Mouse (Mus musculus): Measurements from ENCODE around the gene Card10. TPM values are rescaled to one million over a fixed set of nuclear protein-coding genes. Genes with fewer than 3 reads are reported as not detected.

The Card10 gene
- polyA plus RNA-seq, 1 experiment from 2014 or later: 3.7 TPM

DNA sequence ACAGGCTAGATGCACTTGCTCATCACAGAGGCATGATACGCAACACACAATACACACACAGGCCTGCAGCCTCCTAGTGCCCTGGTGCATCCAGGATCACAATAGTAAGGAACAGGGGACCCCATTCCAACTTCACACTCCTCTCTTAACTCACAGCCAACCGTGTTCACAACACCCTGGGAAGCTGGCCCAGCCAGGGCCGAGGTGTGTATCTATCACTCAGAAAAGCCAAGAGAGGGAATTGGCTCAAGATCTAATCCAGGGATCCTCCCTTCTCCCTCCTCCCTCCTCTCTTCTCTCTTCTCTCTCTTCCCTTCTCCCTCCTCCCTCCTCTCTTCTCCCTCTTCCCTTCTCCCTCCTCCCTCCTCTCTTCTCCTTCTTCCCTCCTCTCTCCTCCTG, 66.7 kb downstream of the Card10 start:
- Histone ChIP-seq H3K4me1 (ENCODE audit: control insufficient read depth, insufficient read depth, low read length) (no peaks in the 10 kb centered on the region), H3K4me2 (no peak overlapping the region), H3K36me3 (ENCODE audit: control insufficient read depth, insufficient read depth, low read length) (no peaks in the 10 kb centered on the region), H3K4me3 (ENCODE audit: low read depth, low read length) (no peak overlapping the region), H3K9me3 (replicated peaks; ENCODE audit: control insufficient read depth, low read length) (0 out of 2 replicates have a peak, but pooled peaks cover 3% of the 10 kb centered on the region), H3K27me3 (ENCODE audit: control insufficient read depth, insufficient read depth, low read length) (peaks cover 28% of the 10 kb centered on the region), H3K9ac (ENCODE audit: low read depth, low read length) (no peak overlapping the region), H3K27ac (ENCODE audit: low read depth, low read length) (no peak overlapping the region)
- ATAC-seq (replicated peaks; ENCODE audit: insufficient number of reproducible peaks, low FRiP score, low TSS enrichment): no peak
- WGBS (ENCODE audit: insufficient replicate concordance): 55% methylated on average over 3 of the region's 3 CpGs

DNA sequence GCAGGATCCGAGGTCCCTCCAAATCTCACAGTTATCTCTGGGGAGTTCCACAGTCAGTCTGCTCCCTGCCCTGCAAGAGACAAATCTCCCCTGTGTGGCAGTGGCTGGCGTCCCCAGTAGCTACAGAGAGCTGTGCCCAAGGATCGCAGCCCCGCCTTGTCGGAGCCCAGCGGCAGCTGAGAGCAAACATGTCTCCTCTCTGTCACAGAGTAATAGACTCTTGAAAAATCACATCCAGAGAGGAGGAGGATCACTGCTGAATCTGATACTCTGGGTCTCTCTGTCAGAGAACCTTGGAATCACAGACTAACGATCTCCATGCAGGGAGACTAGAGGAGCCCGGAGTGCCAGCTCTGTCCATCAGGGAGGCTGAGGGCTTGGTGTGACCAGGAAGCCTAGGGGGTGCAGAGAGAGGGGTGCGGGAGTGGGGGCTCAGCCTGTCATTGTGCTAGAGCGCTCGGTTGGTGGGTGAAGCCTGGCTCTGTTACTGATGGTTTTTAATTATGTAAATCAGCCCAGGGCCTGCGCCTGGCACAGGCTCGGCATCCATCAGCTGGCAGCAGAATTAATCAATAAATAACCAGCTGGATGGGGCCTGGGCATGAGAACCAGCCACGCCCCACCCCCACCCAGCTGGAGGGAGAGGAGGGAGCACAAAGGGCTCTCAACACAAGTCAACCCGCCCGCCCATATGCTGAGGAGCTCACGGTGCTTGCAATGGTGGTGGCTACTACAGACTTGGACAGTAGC, 67.2 kb downstream of the Card10 start:
- no peaks in the 10 kb centered on the region for H3K36me3 ChIP-seq (ENCODE audit: control insufficient read depth, insufficient read depth, low read length)
- 36% methylated on average over 17 of the region's 17 CpGs for WGBS (ENCODE audit: insufficient replicate concordance)
- ATAC-seq (replicated peaks; ENCODE audit: insufficient number of reproducible peaks, low FRiP score, low TSS enrichment): no peak
- no peak overlapping the region for H3K4me3 ChIP-seq (ENCODE audit: low read depth, low read length)
- H3K4me2 ChIP-seq: no peak overlapping the region
- no peak overlapping the region for H3K27ac ChIP-seq (ENCODE audit: low read depth, low read length)
- H3K9ac ChIP-seq (ENCODE audit: low read depth, low read length): no peak overlapping the region
- no peaks in the 10 kb centered on the region for H3K4me1 ChIP-seq (ENCODE audit: control insufficient read depth, insufficient read depth, low read length)
- 0 out of 2 replicates have a peak, but pooled peaks cover 3% of the 10 kb centered on the region for H3K9me3 ChIP-seq (replicated peaks; ENCODE audit: control insufficient read depth, low read length)
- peaks cover 28% of the 10 kb centered on the region for H3K27me3 ChIP-seq (ENCODE audit: control insufficient read depth, insufficient read depth, low read length)

DNA sequence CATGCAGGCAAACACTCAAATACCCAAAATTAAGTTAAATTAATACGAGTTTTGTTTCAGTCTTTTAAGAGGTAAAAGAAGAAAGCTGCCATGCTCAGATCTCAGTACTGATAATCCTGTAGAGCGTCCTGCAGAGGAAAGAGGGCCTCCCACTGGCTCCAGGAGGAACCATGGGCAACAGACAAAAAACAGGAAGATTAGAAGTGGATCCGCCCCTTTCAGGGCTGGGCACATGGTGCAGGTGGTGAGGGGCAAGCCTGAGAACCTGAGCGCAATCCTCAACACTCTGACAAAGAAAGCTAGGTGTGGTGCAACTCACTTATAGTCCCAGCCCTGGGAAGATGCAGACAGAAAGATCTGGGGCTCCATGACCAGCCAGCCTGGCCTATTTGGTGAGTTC, 71.0 kb downstream of the Card10 start:
- 49% methylated on average over 4 of the region's 4 CpGs for WGBS (ENCODE audit: insufficient replicate concordance)
- H3K4me1 ChIP-seq (ENCODE audit: control insufficient read depth, insufficient read depth, low read length): no peaks in the 10 kb centered on the region

DNA sequence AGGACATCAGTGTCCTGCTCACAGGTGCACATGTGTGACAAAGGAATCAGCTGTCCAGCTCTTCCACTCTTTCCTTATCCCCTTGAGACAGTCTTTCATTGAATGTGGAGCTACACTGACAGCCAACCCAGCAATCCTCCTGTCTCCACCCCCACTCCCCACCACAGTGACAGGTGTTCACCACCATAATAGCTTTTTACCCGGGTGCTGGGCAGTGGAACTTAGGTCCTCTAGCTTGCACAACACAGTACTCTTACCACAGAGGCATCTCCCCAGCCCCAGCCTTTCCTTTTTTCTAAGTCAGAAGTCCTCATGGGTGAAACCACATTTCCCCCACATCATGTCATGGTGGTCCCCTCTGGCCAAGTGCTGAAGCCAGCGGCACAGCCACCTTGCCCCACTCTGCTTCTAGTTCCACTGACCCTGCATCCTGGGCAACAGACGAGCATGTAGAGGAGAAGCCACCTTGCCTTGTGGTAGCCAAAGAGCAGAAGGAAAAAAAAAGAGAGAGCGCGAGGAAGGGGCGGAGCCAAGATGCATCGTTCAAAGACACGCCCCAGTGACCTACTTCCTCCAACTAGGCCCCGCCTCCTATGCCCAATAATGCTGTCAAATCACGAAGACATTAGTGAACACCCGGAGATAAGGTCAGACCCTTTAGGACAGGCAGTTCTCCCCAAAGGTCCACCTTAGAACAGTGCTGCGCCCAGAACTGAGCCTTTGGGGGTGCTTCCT, 72.4 kb downstream of the Card10 start:
- H3K27me3 ChIP-seq (ENCODE audit: control insufficient read depth, insufficient read depth, low read length): peaks cover 12% of the 10 kb centered on the region
- ATAC-seq (replicated peaks; ENCODE audit: insufficient number of reproducible peaks, low FRiP score, low TSS enrichment): no peak
- no peaks in the 10 kb centered on the region for H3K4me1 ChIP-seq (ENCODE audit: control insufficient read depth, insufficient read depth, low read length)
- no peak overlapping the region for H3K4me2 ChIP-seq
- no peaks in the 10 kb centered on the region for H3K9me3 ChIP-seq (replicated peaks; ENCODE audit: control insufficient read depth, low read length)
- no peak overlapping the region for H3K9ac ChIP-seq (ENCODE audit: low read depth, low read length)
- WGBS (ENCODE audit: insufficient replicate concordance): 66% methylated on average over 12 of the region's 12 CpGs
- no peak overlapping the region for H3K4me3 ChIP-seq (ENCODE audit: low read depth, low read length)
- H3K27ac ChIP-seq (ENCODE audit: low read depth, low read length): no peak overlapping the region
- H3K36me3 ChIP-seq (ENCODE audit: control insufficient read depth, insufficient read depth, low read length): no peaks in the 10 kb centered on the region

More for the DNA sequence above, 71.0 kb downstream of the Card10 start:
- Histone ChIP-seq H3K9me3 (replicated peaks; ENCODE audit: control insufficient read depth, low read length) (no peaks in the 10 kb centered on the region), H3K4me3 (ENCODE audit: low read depth, low read length) (no peak overlapping the region), H3K27me3 (ENCODE audit: control insufficient read depth, insufficient read depth, low read length) (peaks cover 21% of the 10 kb centered on the region), H3K36me3 (ENCODE audit: control insufficient read depth, insufficient read depth, low read length) (no peaks in the 10 kb centered on the region), H3K9ac (ENCODE audit: low read depth, low read length) (no peak overlapping the region), H3K27ac (ENCODE audit: low read depth, low read length) (no peak overlapping the region), H3K4me2 (no peak overlapping the region)
- ATAC-seq (replicated peaks; ENCODE audit: insufficient number of reproducible peaks, low FRiP score, low TSS enrichment): no peak

DNA sequence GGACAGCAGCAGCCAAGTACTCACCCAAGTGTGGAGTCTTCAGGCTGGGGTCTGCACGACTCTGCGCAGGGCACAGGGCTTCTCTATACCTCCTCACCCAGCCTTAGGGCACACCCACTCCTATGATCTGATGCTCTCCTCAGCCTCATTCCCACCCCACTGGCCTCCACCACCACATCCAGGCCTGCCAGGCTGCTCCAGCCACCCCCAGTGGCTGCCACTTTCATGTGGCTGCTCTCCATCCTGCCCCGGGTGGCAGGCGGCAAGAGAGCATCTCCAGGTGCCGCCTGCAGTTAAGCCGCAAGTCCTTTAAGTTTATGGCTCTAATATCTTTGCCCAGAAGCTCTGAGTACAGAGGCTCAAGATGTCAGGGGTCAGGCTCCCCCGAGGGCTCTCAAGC, 76.1 kb downstream of the Card10 start:
- Histone ChIP-seq H3K4me3 (ENCODE audit: low read depth, low read length) (no peak overlapping the region), H3K9ac (ENCODE audit: low read depth, low read length) (no peak overlapping the region), H3K27me3 (ENCODE audit: control insufficient read depth, insufficient read depth, low read length) (peaks cover 17% of the 10 kb centered on the region), H3K9me3 (replicated peaks; ENCODE audit: control insufficient read depth, low read length) (no peaks in the 10 kb centered on the region), H3K4me1 (ENCODE audit: control insufficient read depth, insufficient read depth, low read length) (no peaks in the 10 kb centered on the region), H3K4me2 (no peak overlapping the region), H3K36me3 (ENCODE audit: control insufficient read depth, insufficient read depth, low read length) (no peaks in the 10 kb centered on the region), H3K27ac (ENCODE audit: low read depth, low read length) (no peak overlapping the region)
- no peak for ATAC-seq (replicated peaks; ENCODE audit: insufficient number of reproducible peaks, low FRiP score, low TSS enrichment)
- WGBS (ENCODE audit: insufficient replicate concordance): 66% methylated on average over 7 of the region's 7 CpGs

Other genes with a start within 250 kb of the Card10 start
- gene Rac2, start 230.3 kb downstream of the Card10 start, polyA plus RNA-seq (2014; fragmentation: Nextera tagmentation; extraction: Ambion mirVana): 3.4 and 9.2 TPM in 2 replicates
- gene Cyth4, start 206.0 kb downstream of the Card10 start, polyA plus RNA-seq (2014; fragmentation: Nextera tagmentation; extraction: Ambion mirVana): 1.3 and 2.0 TPM in 2 replicates
- gene Elfn2, start 84.3 kb downstream of the Card10 start, polyA plus RNA-seq (2014; fragmentation: Nextera tagmentation; extraction: Ambion mirVana): not detected in 2 replicates
- 3.0 and 3.7 TPM in 2 replicates for gene Mfng, start 29.6 kb downstream of the Card10 start, polyA plus RNA-seq (2014; fragmentation: Nextera tagmentation; extraction: Ambion mirVana)
- 24.1 and 29.7 TPM in 2 replicates for gene Cdc42ep1, start 39.6 kb upstream of the Card10 start, polyA plus RNA-seq (2014; fragmentation: Nextera tagmentation; extraction: Ambion mirVana)
- gene Lgals2, start 52.5 kb upstream of the Card10 start, polyA plus RNA-seq (2014; fragmentation: Nextera tagmentation; extraction: Ambion mirVana): 0.49 TPM in 1 of 2 replicates, not detected in the other
- gene Gga1, start 74.1 kb upstream of the Card10 start, polyA plus RNA-seq (2014; fragmentation: Nextera tagmentation; extraction: Ambion mirVana): 29.3 and 31.7 TPM in 2 replicates
- 0.23 and 0.47 TPM in 2 replicates for gene Gm49510, start 96.6 kb upstream of the Card10 start, polyA plus RNA-seq (2014; fragmentation: Nextera tagmentation; extraction: Ambion mirVana)
- gene Sh3bp1, start 96.7 kb upstream of the Card10 start, polyA plus RNA-seq (2014; fragmentation: Nextera tagmentation; extraction: Ambion mirVana): 25.0 and 29.3 TPM in 2 replicates
- 24.3 and 25.7 TPM in 2 replicates for gene Pdxp, start 110.9 kb upstream of the Card10 start, polyA plus RNA-seq (2014; fragmentation: Nextera tagmentation; extraction: Ambion mirVana)
- gene Lgals1, start 123.7 kb upstream of the Card10 start, polyA plus RNA-seq (2014; fragmentation: Nextera tagmentation; extraction: Ambion mirVana): 541 and 566 TPM in 2 replicates
- 43.6 and 51.4 TPM in 2 replicates for gene Nol12, start 131.9 kb upstream of the Card10 start, polyA plus RNA-seq (2014; fragmentation: Nextera tagmentation; extraction: Ambion mirVana)
- gene Triobp, start 144.7 kb upstream of the Card10 start, polyA plus RNA-seq (2014; fragmentation: Nextera tagmentation; extraction: Ambion mirVana): 49.5 and 57.8 TPM in 2 replicates
- gene H1f0, start 225.4 kb upstream of the Card10 start, polyA plus RNA-seq (2014; fragmentation: Nextera tagmentation; extraction: Ambion mirVana): 74.6 and 178 TPM in 2 replicates
- not detected in 2 replicates for gene Galr3, start 238.8 kb upstream of the Card10 start, polyA plus RNA-seq (2014; fragmentation: Nextera tagmentation; extraction: Ambion mirVana)

Measured in heart, embryonic 11.5 days (tissue).